Mouse (Mus musculus): ENCODE measurements at regions not wholly inside any gene's neighbourhood (a gene's known extent, or its start where the extent isn't known, plus 50 kb on each side); places are given as distances from the start of the nearest gene placed in this dataset.
A peak's percentile ranks its signal among the peaks of the same experiment; 100 is the strongest.

GRCm38 (mm10) chr6:55627228-55627627 is 53.8 kb downstream of the Neurod6 start:
- no peak for DNase-seq (ENCODE audit: low read depth, low spot score)

- DNase-seq (ENCODE audit: low read depth, low spot score), result no peak
Observed at GRCm38 (mm10) chr6:55620366-55620765, 60.7 kb downstream of the Neurod6 start.

- peak; percentile 63 for DNase-seq (ENCODE audit: low read depth, low spot score)
Observed at GRCm38 (mm10) chr6:55617922-55618481, 63.1 kb downstream of the Neurod6 start.

- DNase-seq (ENCODE audit: low read depth, low spot score), result no peak
Observed at GRCm38 (mm10) chr6:55610395-55610794, 70.7 kb downstream of the Neurod6 start.

- no peak for DNase-seq (ENCODE audit: low read depth, low spot score)
Observed at GRCm38 (mm10) chr6:55609976-55610375, 71.1 kb downstream of the Neurod6 start.

- no peak for DNase-seq (ENCODE audit: low read depth, low spot score)
Observed at GRCm38 (mm10) chr6:55609053-55609452, 72.0 kb downstream of the Neurod6 start.

GRCm38 (mm10) chr6:55597088-55597487 is 84.0 kb downstream of the Neurod6 start:
- no peak for DNase-seq (ENCODE audit: low read depth, low spot score)

GRCm38 (mm10) chr6:55592126-55592525 is 88.9 kb downstream of the Neurod6 start:
- DNase-seq (ENCODE audit: low read depth, low spot score), result no peak

- DNase-seq (ENCODE audit: low read depth, low spot score), result no peak
Observed at GRCm38 (mm10) chr6:55581106-55581505, 100.0 kb downstream of the Neurod6 start.

- DNase-seq (ENCODE audit: low read depth, low spot score), result peak; percentile 30
Observed at GRCm38 (mm10) chr6:55580036-55580435, 101.0 kb downstream of the Neurod6 start.

GRCm38 (mm10) chr6:55579611-55580010 is 101.5 kb downstream of the Neurod6 start:
- peak; percentile 36 for DNase-seq (ENCODE audit: low read depth, low spot score)

GRCm38 (mm10) chr6:55579105-55579504 is 102.0 kb downstream of the Neurod6 start:
- peak; percentile 60 for DNase-seq (ENCODE audit: low read depth, low spot score)

- peak; percentile 34 for DNase-seq (ENCODE audit: low read depth, low spot score)
Observed at GRCm38 (mm10) chr6:55578051-55578450, 103.0 kb downstream of the Neurod6 start.

- DNase-seq (ENCODE audit: low read depth, low spot score), result no peak
Observed at GRCm38 (mm10) chr6:55567521-55567920, 113.5 kb downstream of the Neurod6 start.

- no peak for DNase-seq (ENCODE audit: low read depth, low spot score)
Observed at GRCm38 (mm10) chr6:55565260-55566209, 113.8 kb downstream of the Adcyap1r1 start.

- DNase-seq (ENCODE audit: low read depth, low spot score), result no peak
Observed at GRCm38 (mm10) chr6:55560606-55561005, 108.8 kb downstream of the Adcyap1r1 start.

GRCm38 (mm10) chr6:55559797-55560196 is 108.0 kb downstream of the Adcyap1r1 start:
- DNase-seq (ENCODE audit: low read depth, low spot score), result no peak

All from brain, embryonic 18.5 days (tissue).